Mouse (Mus musculus): ENCODE results near the gene Nav2.

GRCm38 (mm10) chr7:49251308-49251638 is 342.8 kb downstream of the Nav2 start:
- TF ChIP-seq POLR2A (IDR thresholded peaks at IDR 0.05; ENCODE audit: borderline replicate concordance, insufficient read depth, low read length) (no peak), CTCF (IDR thresholded peaks at IDR 0.05; ENCODE audit: borderline replicate concordance, insufficient read depth, low read depth, low read length) (no peak)

All from cerebellum, adult 2 months (tissue).